Mouse (Mus musculus): ENCODE results near the gene Spag9. TPM values are rescaled to one million over a fixed set of nuclear protein-coding genes. Genes with fewer than 3 reads are reported as not detected.

Gene Spag9
- polyA plus RNA-seq, 1 experiment from 2014 or later = 30.7 TPM

DNA sequence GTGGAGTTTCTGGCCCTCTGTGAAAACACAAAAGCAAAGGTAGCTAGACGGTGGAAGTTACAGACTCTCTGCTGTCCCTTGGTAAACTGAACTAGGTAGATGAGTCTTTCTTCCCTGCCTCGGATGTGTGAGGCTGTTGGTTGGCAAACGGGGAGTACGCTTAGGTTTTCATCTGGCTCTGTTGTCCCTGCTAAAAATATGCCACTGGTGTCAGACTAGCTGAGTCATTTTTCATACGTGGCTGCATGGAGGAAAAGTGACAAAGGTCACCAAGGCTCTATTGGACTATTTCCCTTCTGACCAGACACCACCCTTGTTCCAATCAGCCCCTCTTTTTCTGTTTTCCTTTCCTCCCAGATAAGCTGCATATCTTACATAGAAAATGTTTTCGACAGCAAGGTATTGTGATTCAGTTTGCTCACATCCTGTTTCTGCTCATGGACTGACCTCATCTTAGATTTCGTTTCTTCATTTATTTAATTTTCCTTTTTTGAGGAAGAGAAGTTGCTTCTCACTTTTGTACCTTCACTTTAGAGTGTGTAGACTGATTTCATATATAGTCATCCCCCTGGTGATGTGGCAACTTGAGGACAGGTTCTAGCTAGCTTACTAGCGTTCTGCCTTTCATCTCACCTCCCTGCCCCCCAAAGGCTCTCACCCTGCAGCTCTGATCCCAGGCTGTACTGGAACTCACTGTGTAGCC, 8.1 kb upstream of the Spag9 start:
- no peak overlapping the region for H3K4me3 ChIP-seq (replicated peaks)
- H3K36me3 ChIP-seq = no peaks in the 10 kb centered on the region
- H3K9ac ChIP-seq = no peak overlapping the region
- H3K4me2 ChIP-seq (replicated peaks) = no peak overlapping the region
- H3K9me3 ChIP-seq = no peaks in the 10 kb centered on the region
- 59% methylated on average over 8 of the region's 8 CpGs for WGBS
- H3K27ac ChIP-seq = peak overlapping the region; percentile 57
- ATAC-seq = peak; percentile 68
- no peaks in the 10 kb centered on the region for H3K27me3 ChIP-seq (replicated peaks)
- H3K4me1 ChIP-seq (replicated peaks) = no peaks in the 10 kb centered on the region

DNA sequence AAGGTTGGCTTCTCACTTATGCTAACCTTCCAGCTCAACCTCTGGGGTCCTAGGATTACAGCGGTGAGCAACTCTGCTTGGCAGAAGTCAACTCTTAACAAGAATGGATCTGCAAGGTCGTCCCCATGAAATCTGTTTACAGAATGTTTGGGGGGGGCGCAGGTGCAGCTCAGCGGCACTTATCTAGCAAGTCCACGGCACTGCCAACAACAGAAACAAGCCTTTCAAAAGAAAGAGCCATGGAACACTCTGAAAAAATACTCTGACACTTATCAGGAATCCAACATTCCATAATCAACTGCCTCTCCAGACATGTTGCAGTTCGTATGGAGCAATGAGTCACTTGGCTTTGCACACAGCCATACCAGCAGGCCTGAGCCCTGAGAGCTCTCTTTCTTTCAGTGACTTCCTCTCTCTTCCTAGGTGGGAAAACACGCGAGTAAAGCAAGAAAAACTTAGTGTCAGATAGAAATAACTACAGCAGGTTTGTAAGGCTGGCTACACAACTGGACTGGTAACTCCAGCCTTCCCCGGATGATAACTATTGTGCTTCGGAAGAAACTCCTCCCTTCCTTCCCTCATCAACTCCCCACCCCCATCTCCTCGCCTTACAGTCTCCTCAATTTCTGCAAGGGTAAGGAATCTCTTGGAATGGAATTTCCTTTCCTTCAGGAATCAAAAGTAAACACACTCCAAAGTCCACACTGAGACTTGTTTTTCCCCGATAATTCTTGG, 7.4 kb upstream of the Spag9 start:
- Histone ChIP-seq H3K4me1 (replicated peaks) (no peaks in the 10 kb centered on the region), H3K27me3 (replicated peaks) (no peaks in the 10 kb centered on the region), H3K4me2 (replicated peaks) (no peak overlapping the region), H3K9ac (no peak overlapping the region), H3K4me3 (replicated peaks) (no peak overlapping the region), H3K36me3 (no peaks in the 10 kb centered on the region), H3K27ac (peak overlapping the region; percentile 57), H3K9me3 (no peaks in the 10 kb centered on the region)
- peak; percentile 39; the same call in 1 of the 2 replicates for ATAC-seq
- 46% methylated on average over 12 of the region's 12 CpGs for WGBS

DNA sequence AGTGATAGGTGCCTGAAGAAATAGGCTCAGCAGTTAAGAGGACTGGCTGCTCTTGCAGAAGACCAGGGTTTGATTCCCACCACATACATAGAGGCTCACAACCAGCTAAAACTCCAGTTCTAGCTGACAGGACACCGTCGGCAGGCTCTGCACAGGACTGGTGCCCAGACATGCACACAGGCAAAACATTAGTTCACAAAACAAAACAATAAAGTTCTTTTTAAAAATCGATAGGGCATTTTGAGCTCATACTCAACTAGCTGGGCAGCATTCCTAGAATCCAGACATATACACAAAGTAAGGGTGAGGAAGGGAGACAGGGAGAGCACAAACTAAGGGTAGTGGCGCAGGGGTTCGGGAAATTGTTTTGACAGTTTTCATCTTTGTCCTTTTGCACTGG, 1.4 kb upstream of the Spag9 start:
- Histone ChIP-seq H3K27ac (peak overlapping the region; percentile 99), H3K9me3 (no peaks in the 10 kb centered on the region), H3K27me3 (replicated peaks) (no peaks in the 10 kb centered on the region), H3K9ac (peak overlapping the region; percentile 73; the same call in 1 of the 2 replicates), H3K4me1 (replicated peaks) (peaks cover 15% of the 10 kb centered on the region), H3K4me3 (replicated peaks) (peak overlapping the region; percentile 97), H3K36me3 (no peaks in the 10 kb centered on the region), H3K4me2 (replicated peaks) (peak overlapping the region; percentile 89)
- 60% methylated on average over 5 of the region's 5 CpGs for WGBS
- no peak for ATAC-seq

DNA sequence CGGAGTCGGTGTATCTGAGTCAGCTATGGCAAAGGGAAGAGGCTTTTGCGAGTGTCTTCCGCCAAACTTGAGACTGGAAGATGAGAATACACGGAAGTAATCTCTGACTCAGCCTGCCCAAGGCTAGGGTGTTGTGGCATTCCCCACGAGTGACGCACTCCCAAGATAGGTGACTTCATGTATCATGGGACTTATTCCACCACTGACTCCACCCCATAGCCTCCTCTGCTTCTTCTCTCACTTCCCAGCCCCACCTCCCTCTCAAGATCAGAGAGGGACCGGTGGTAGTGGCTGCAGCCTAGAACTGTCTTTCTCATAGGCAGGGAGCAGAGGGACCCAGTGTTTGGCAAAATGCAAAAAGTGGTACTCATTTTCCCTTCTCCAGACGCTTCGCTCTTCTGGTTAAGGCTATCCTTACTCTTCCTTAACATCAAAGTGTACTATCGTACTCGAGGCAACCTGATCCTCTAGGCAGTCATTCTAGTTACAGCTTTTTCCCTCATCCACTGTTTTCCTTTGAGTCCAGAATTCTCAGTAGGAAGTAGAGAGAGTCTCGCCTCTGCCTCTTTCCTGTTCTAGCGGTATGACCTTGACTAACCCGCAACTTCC, 676 bp upstream of the Spag9 start:
- WGBS = 1% methylated on average over 15 of the region's 15 CpGs

DNA sequence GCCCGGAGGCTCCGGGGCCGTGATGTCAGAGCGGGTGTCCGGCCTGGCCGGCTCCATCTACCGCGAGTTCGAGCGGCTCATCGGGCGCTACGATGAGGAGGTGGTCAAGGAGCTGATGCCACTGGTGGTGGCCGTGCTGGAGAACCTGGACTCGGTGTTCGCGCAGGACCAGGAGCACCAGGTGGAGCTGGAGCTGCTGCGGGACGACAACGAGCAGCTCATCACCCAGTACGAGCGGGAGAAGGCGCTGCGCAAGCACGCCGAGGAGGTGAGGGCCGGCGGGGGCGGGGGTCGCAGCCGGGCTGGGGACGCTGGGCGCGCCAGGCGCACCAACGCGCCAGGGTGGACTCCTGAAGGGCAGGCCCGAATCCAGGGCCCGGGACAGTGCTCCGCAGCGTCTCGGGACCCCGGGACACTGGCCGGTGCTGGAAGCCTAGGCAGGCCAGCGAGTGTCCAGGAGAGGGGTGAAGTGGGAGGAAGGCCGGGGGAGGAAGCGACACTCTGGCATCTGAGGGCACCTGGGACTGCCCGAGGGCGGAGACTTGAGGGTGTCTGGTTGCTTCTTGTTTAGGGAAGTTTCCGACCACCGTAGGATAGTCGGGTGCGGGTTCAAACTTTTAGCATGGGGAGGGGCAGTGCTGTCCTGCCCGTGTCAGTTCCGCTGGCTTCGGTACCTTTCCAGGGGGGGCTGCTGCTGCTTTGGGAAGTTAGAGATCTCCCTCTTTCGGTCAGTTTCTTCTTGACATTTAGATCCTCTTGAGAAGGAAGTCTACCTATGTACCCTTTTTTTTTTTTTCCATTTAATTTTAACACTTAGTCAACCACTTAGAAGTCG, 632 bp downstream of the Spag9 start:
- ATAC-seq = peak; percentile 42
- WGBS = under 1% methylated on average over 58 of the region's 58 CpGs
- peaks cover 15% of the 10 kb centered on the region for H3K4me1 ChIP-seq (replicated peaks)
- H3K4me2 ChIP-seq (replicated peaks) = peak overlapping the region; percentile 89
- H3K27me3 ChIP-seq (replicated peaks) = no peaks in the 10 kb centered on the region
- peak overlapping the region; percentile 99 for H3K27ac ChIP-seq
- H3K9ac ChIP-seq = peak overlapping the region; percentile 92
- H3K36me3 ChIP-seq = no peaks in the 10 kb centered on the region
- peak overlapping the region; percentile 97 for H3K4me3 ChIP-seq (replicated peaks)
- no peaks in the 10 kb centered on the region for H3K9me3 ChIP-seq

More for the DNA sequence above, 676 bp upstream of the Spag9 start:
- peak overlapping the region; percentile 89 for H3K4me2 ChIP-seq (replicated peaks)
- no peaks in the 10 kb centered on the region for H3K9me3 ChIP-seq
- H3K4me1 ChIP-seq (replicated peaks) = peaks cover 15% of the 10 kb centered on the region
- peak overlapping the region; percentile 97 for H3K4me3 ChIP-seq (replicated peaks)
- ATAC-seq = peak; percentile 75
- no peaks in the 10 kb centered on the region for H3K36me3 ChIP-seq
- no peaks in the 10 kb centered on the region for H3K27me3 ChIP-seq (replicated peaks)
- H3K9ac ChIP-seq = peak overlapping the region; percentile 73
- peak overlapping the region; percentile 99 for H3K27ac ChIP-seq

DNA sequence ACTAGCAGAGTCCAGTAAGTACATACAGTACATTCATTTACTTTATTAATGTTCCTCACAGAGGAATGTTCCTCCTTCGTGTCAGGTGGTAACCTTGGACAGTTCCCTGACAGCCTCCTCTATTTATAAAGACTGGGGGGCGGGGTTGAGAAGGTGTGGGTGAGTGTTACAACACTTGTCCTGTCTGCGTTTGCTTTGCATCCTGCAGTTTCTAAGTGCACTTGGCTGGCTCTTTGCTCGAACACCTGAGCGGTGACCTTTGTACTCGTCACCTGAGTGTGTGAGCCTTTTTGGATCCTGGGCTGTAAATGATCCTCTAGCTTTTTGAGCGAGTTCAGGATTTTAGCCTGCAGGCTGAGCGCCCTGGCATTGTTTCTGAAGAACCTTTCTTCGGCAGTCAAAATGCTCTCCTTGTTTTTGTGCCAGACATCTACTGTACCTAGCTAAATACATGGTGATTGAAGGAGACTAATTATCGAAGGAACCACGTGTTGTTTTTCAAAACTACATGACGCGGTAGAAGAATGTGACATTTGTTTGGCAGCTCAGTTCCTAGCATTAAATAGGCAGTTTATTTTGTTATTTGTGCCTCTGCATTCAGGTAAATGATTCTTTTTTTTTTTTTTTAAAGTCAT, 1.4 kb downstream of the Spag9 start:
- peak overlapping the region; percentile 99; the same call in 1 of the 2 replicates for H3K27ac ChIP-seq
- 23% methylated on average over 13 of the region's 13 CpGs for WGBS

DNA sequence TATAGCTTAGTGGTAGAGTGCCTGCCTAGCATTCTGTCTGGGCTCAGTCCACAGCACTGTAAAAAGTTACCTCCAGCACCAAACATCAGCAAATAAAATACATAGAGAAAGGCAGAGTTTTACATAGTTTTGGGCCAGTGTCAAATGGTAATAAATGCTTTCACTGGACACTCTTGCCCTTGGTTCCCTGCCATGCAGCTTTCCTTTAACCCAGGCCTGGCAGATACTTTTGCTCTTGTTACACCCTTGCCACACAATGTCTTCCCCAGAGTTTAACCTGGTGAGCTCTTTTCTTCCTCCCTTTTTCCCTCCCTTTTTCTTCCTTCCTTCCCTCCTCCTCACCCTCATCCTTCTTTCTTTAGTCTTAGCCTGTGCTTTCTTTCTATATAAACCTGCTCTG, 3.4 kb downstream of the Spag9 start:
- ATAC-seq = no peak
- Histone ChIP-seq H3K4me1 (replicated peaks) (peaks cover 15% of the 10 kb centered on the region), H3K4me2 (replicated peaks) (no peak overlapping the region)

More for the DNA sequence above, 1.4 kb downstream of the Spag9 start:
- Histone ChIP-seq H3K27me3 (replicated peaks) (no peaks in the 10 kb centered on the region), H3K4me2 (replicated peaks) (peak overlapping the region; percentile 89), H3K4me3 (replicated peaks) (peak overlapping the region; percentile 97), H3K4me1 (replicated peaks) (peaks cover 15% of the 10 kb centered on the region), H3K9ac (peak overlapping the region; percentile 92), H3K36me3 (no peaks in the 10 kb centered on the region), H3K9me3 (no peaks in the 10 kb centered on the region)
- ATAC-seq = peak; percentile 36

DNA sequence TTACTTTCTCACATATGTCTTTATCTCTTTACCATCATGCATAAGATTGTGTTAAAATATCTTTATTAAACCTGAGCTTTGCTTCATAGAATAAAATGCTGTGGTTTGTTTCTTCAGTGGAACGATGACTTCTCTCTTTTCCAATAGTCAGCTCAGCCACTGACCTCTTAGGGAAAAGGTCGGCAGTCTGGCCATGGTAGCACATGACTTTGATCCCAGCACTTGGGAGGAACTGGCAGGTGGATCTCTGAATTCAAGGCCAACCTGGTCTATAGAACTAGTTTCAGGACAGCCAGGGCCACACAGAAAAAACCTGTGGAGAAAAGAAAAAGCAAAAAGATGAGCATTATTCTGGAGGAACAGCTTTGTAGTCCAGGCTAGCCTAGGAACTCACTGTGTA, 7.5 kb downstream of the Spag9 start:
- H3K9ac ChIP-seq = no peak overlapping the region
- H3K4me3 ChIP-seq (replicated peaks) = no peak overlapping the region
- 0 out of 2 replicates have a peak, but pooled peaks cover 5% of the 10 kb centered on the region for H3K4me1 ChIP-seq (replicated peaks)
- ATAC-seq = no peak
- no peaks in the 10 kb centered on the region for H3K36me3 ChIP-seq
- H3K27me3 ChIP-seq (replicated peaks) = no peaks in the 10 kb centered on the region
- WGBS = 89% methylated on average over 2 of the region's 2 CpGs
- no peaks in the 10 kb centered on the region for H3K9me3 ChIP-seq
- H3K4me2 ChIP-seq (replicated peaks) = no peak overlapping the region
- H3K27ac ChIP-seq = no peak overlapping the region

More for the DNA sequence above, 3.4 kb downstream of the Spag9 start:
- H3K27me3 ChIP-seq (replicated peaks) = no peaks in the 10 kb centered on the region
- H3K4me3 ChIP-seq (replicated peaks) = no peak overlapping the region
- H3K9ac ChIP-seq = no peak overlapping the region
- no peak overlapping the region for H3K27ac ChIP-seq
- no peaks in the 10 kb centered on the region for H3K9me3 ChIP-seq
- H3K36me3 ChIP-seq = no peaks in the 10 kb centered on the region

DNA sequence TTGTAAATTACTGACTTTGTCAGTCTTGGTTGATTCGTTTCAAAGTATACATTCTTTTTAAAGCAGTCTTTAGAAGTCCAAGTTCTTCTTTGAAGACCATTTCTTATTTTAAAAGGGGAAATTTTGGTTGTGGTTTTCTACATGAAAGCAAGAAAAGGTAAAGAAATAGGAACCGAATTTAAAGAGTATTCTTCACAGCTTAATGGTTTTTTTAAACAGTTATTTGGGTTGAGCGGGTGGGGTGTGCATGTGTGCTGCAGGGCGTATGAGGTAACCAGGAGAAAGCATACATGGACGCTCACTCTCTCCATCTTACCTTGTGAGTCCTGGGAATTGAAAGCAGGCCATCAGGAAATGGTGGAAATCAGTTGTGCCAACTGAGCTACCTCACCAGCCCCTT, 23.2 kb downstream of the Spag9 start:
- Histone ChIP-seq H3K9me3 (no peaks in the 10 kb centered on the region), H3K9ac (no peak overlapping the region), H3K4me1 (replicated peaks) (no peaks in the 10 kb centered on the region), H3K4me3 (replicated peaks) (no peak overlapping the region), H3K27ac (no peak overlapping the region), H3K4me2 (replicated peaks) (no peak overlapping the region), H3K27me3 (replicated peaks) (no peaks in the 10 kb centered on the region), H3K36me3 (peaks cover 4% of the 10 kb centered on the region; the same call in 1 of the 2 replicates)
- WGBS = 88% methylated on average over 5 of the region's 5 CpGs
- no peak for ATAC-seq

DNA sequence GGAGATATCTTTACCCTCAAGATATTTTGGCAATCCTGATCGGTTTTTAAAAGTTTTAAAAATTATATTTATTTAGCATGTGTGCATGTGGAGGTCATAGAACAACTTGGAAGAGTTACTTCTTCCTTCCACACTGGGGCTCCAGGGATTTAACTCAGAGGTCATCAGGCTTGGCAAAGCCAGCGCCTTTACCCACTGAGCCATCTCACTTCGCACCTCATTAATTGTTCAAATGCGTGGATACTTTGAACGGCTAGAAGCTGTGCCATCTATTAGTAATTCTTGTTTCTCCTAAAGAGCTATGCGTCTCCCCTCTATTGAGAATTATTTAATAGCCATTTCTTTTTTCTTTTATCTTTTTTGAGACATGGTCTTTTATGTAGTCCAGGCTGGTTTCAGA, 24.5 kb downstream of the Spag9 start:
- whole genome bisulfite sequencing = 87% methylated on average over 6 of the region's 6 CpGs
- H3K27me3 ChIP-seq (replicated peaks) = no peaks in the 10 kb centered on the region
- no peak overlapping the region for H3K27ac ChIP-seq
- H3K4me1 ChIP-seq (replicated peaks) = no peaks in the 10 kb centered on the region
- ATAC-seq = no peak
- H3K9me3 ChIP-seq = no peaks in the 10 kb centered on the region
- H3K9ac ChIP-seq = no peak overlapping the region
- no peak overlapping the region for H3K4me2 ChIP-seq (replicated peaks)
- H3K4me3 ChIP-seq (replicated peaks) = no peak overlapping the region
- peaks cover 4% of the 10 kb centered on the region; the same call in 1 of the 2 replicates for H3K36me3 ChIP-seq

DNA sequence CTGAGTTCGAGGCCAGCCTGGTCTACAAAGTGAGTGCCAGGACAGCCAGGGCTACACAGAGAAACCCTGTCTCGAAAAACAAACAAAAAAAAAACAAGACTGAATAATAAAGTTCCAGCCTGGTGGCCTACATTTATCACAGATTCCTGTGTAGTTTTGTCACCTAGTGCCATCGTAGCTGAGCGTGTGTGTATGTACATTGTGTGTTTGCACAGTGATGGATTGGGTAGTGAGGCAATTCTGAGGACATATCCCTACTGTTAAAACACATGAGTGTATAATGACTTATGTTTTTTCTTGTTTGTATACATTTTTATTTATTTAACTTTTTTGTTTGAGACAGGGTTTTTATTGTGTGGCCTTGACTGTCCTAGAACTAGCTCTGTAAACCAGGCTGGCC, 30.4 kb downstream of the Spag9 start:
- Histone ChIP-seq H3K36me3 (no peaks in the 10 kb centered on the region), H3K4me3 (replicated peaks) (no peak overlapping the region), H3K4me2 (replicated peaks) (no peak overlapping the region), H3K27ac (no peak overlapping the region), H3K27me3 (replicated peaks) (no peaks in the 10 kb centered on the region), H3K4me1 (replicated peaks) (no peaks in the 10 kb centered on the region), H3K9me3 (no peaks in the 10 kb centered on the region), H3K9ac (no peak overlapping the region)
- no peak for ATAC-seq
- 88% methylated on average over 4 of the region's 4 CpGs for WGBS
